Mouse (Mus musculus): ENCODE results near the gene Pprc1.

The Pprc1 gene

DNA sequence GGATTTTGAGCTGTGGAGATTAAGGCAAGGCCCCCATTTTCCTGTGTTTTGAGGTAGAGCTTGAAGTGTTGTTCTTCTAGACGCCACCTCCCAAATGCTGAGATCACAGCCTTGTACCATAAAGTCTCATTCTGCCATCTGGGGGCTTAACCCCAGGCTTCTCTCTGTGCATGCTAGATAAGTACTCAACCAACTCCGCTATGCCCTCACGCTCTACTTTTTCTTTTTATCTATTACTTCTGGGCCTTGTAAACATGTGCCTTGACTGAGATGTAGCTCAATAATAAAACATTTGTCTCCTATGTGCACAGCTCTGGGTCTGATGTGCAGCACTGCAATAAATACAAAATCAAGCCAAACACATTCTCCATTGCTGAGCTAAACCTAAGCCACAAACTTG lies 74.8 kb downstream of the Pprc1 start:
- DNase-seq (ENCODE audit: low spot score in 2 of 2), result no peak

DNA sequence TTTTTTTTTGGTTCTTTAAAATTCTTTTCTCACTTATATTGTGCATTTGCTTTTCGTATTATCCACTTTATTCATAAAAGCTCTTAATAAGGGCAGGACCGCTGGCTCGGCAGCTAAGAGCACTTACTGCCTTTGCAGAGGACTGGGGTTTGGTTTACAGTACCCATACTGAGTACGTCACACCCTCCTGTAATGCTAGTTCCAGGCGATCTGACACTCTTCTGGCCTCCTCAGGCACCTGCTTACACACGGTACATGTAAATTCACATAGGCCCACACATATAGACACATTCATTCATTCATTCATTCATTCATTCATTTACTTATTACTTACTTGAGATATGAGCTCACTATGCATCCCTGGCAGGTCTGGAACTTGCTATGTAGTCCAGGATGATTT lies 76.2 kb downstream of the Pprc1 start:
- DNase-seq (ENCODE audit: low spot score in 2 of 2), result no peak
